Mouse (Mus musculus): Measurements from ENCODE around the gene Lamb3. TPM values are rescaled to one million over a fixed set of nuclear protein-coding genes. Genes with fewer than 3 reads are reported as not detected.

Lamb3 gene
- polyA plus RNA-seq, 1 experiment from 2014 or later: 1.2 TPM

GRCm38 (mm10) chr1:193290686-193291085 lies 83.2 kb downstream of the Lamb3 start:
- H3K4me1 ChIP-seq (ENCODE audit: control insufficient read depth, low read depth, low read length): no peaks in the 10 kb centered on the region; the same call in 1 of the 2 replicates
- H3K9ac ChIP-seq (ENCODE audit: low read depth, low read length): no peak overlapping the region
- H3K4me2 ChIP-seq (ENCODE audit: low read depth, low read length): no peak overlapping the region
- no peak for ATAC-seq (ENCODE audit: low read depth)
- no peaks in the 10 kb centered on the region for H3K9me3 ChIP-seq (replicated peaks; ENCODE audit: control insufficient read depth, low read length)
- no peaks in the 10 kb centered on the region for H3K36me3 ChIP-seq (ENCODE audit: control insufficient read depth, insufficient read depth)
- no peak overlapping the region; the same call in 1 of the 2 replicates for H3K27ac ChIP-seq (ENCODE audit: low read length)
- H3K27me3 ChIP-seq (ENCODE audit: control insufficient read depth, insufficient read depth, low read depth, low read length): no peaks in the 10 kb centered on the region
- no peak overlapping the region for H3K4me3 ChIP-seq (ENCODE audit: low read depth, low read length)

- Histone ChIP-seq H3K36me3 (ENCODE audit: control insufficient read depth, insufficient read depth) (no peaks in the 10 kb centered on the region), H3K9me3 (replicated peaks; ENCODE audit: control insufficient read depth, low read length) (no peaks in the 10 kb centered on the region), H3K9ac (ENCODE audit: low read depth, low read length) (no peak overlapping the region), H3K4me3 (ENCODE audit: low read depth, low read length) (no peak overlapping the region), H3K27ac (ENCODE audit: low read length) (no peak overlapping the region), H3K27me3 (ENCODE audit: control insufficient read depth, insufficient read depth, low read depth, low read length) (no peaks in the 10 kb centered on the region), H3K4me1 (ENCODE audit: control insufficient read depth, low read depth, low read length) (no peaks in the 10 kb centered on the region; the same call in 1 of the 2 replicates), H3K4me2 (ENCODE audit: low read depth, low read length) (no peak overlapping the region)
- no peak for ATAC-seq (ENCODE audit: low read depth)
- WGBS (ENCODE audit: insufficient replicate concordance): 35% methylated on average over 2 of the region's 2 CpGs
These were observed 85.5 kb downstream of the Lamb3 start for GRCm38 (mm10) chr1:193293039-193293438.

- ATAC-seq (ENCODE audit: low read depth): no peak
- Histone ChIP-seq H3K4me2 (ENCODE audit: low read depth, low read length) (no peak overlapping the region), H3K36me3 (ENCODE audit: control insufficient read depth, insufficient read depth) (no peaks in the 10 kb centered on the region), H3K4me3 (ENCODE audit: low read depth, low read length) (no peak overlapping the region), H3K4me1 (ENCODE audit: control insufficient read depth, low read depth, low read length) (no peaks in the 10 kb centered on the region; the same call in 1 of the 2 replicates), H3K27ac (ENCODE audit: low read length) (no peak overlapping the region), H3K9me3 (replicated peaks; ENCODE audit: control insufficient read depth, low read length) (no peaks in the 10 kb centered on the region), H3K9ac (ENCODE audit: low read depth, low read length) (no peak overlapping the region), H3K27me3 (ENCODE audit: control insufficient read depth, insufficient read depth, low read depth, low read length) (no peaks in the 10 kb centered on the region)
- WGBS (ENCODE audit: insufficient replicate concordance): 57% methylated on average over 3 of the region's 3 CpGs
These were observed 86.4 kb downstream of the Lamb3 start for GRCm38 (mm10) chr1:193293926-193294325.

- ATAC-seq (ENCODE audit: low read depth): peak; percentile 57
- Histone ChIP-seq H3K4me2 (ENCODE audit: low read depth, low read length) (no peak overlapping the region), H3K9ac (ENCODE audit: low read depth, low read length) (no peak overlapping the region), H3K36me3 (ENCODE audit: control insufficient read depth, insufficient read depth) (no peaks in the 10 kb centered on the region), H3K4me1 (ENCODE audit: control insufficient read depth, low read depth, low read length) (peaks cover 2% of the 10 kb centered on the region; the same call in 1 of the 2 replicates), H3K27me3 (ENCODE audit: control insufficient read depth, insufficient read depth, low read depth, low read length) (no peaks in the 10 kb centered on the region), H3K4me3 (ENCODE audit: low read depth, low read length) (no peak overlapping the region), H3K27ac (ENCODE audit: low read length) (no peak overlapping the region), H3K9me3 (replicated peaks; ENCODE audit: control insufficient read depth, low read length) (no peaks in the 10 kb centered on the region)
- 51% methylated on average over 5 of the region's 5 CpGs for WGBS (ENCODE audit: insufficient replicate concordance)
These were observed 88.4 kb downstream of the Lamb3 start for GRCm38 (mm10) chr1:193295920-193296319.

- peaks cover 2% of the 10 kb centered on the region; the same call in 1 of the 2 replicates for H3K4me1 ChIP-seq (ENCODE audit: control insufficient read depth, low read depth, low read length)
- H3K4me2 ChIP-seq (ENCODE audit: low read depth, low read length): no peak overlapping the region
- no peaks in the 10 kb centered on the region for H3K9me3 ChIP-seq (replicated peaks; ENCODE audit: control insufficient read depth, low read length)
- no peak overlapping the region for H3K4me3 ChIP-seq (ENCODE audit: low read depth, low read length)
- H3K36me3 ChIP-seq (ENCODE audit: control insufficient read depth, insufficient read depth): no peaks in the 10 kb centered on the region
- no peak overlapping the region for H3K9ac ChIP-seq (ENCODE audit: low read depth, low read length)
- no peak overlapping the region for H3K27ac ChIP-seq (ENCODE audit: low read length)
- 56% methylated on average over 3 of the region's 3 CpGs for WGBS (ENCODE audit: insufficient replicate concordance)
- H3K27me3 ChIP-seq (ENCODE audit: control insufficient read depth, insufficient read depth, low read depth, low read length): no peaks in the 10 kb centered on the region
- no peak for ATAC-seq (ENCODE audit: low read depth)
These were observed 90.8 kb downstream of the Lamb3 start for GRCm38 (mm10) chr1:193298141-193298765.

GRCm38 (mm10) chr1:193299995-193300394 lies 92.5 kb downstream of the Lamb3 start:
- H3K9me3 ChIP-seq (replicated peaks; ENCODE audit: control insufficient read depth, low read length): no peaks in the 10 kb centered on the region
- no peak overlapping the region for H3K27ac ChIP-seq (ENCODE audit: low read length)
- H3K4me1 ChIP-seq (ENCODE audit: control insufficient read depth, low read depth, low read length): peaks cover 2% of the 10 kb centered on the region; the same call in 1 of the 2 replicates
- ATAC-seq (ENCODE audit: low read depth): no peak
- H3K9ac ChIP-seq (ENCODE audit: low read depth, low read length): no peak overlapping the region
- no peak overlapping the region for H3K4me3 ChIP-seq (ENCODE audit: low read depth, low read length)
- 23% methylated on average over 1 of the region's 1 CpGs for WGBS (ENCODE audit: insufficient replicate concordance)
- no peak overlapping the region for H3K4me2 ChIP-seq (ENCODE audit: low read depth, low read length)
- no peaks in the 10 kb centered on the region for H3K27me3 ChIP-seq (ENCODE audit: control insufficient read depth, insufficient read depth, low read depth, low read length)
- H3K36me3 ChIP-seq (ENCODE audit: control insufficient read depth, insufficient read depth): no peaks in the 10 kb centered on the region

- WGBS (ENCODE audit: insufficient replicate concordance): 36% methylated on average over 6 of the region's 6 CpGs
- no peak for ATAC-seq (ENCODE audit: low read depth)
- H3K9me3 ChIP-seq (replicated peaks; ENCODE audit: control insufficient read depth, low read length): no peaks in the 10 kb centered on the region
- no peaks in the 10 kb centered on the region for H3K27me3 ChIP-seq (ENCODE audit: control insufficient read depth, insufficient read depth, low read depth, low read length)
- H3K27ac ChIP-seq (ENCODE audit: low read length): no peak overlapping the region
- no peak overlapping the region for H3K9ac ChIP-seq (ENCODE audit: low read depth, low read length)
- peaks cover 2% of the 10 kb centered on the region; the same call in 1 of the 2 replicates for H3K4me1 ChIP-seq (ENCODE audit: control insufficient read depth, low read depth, low read length)
- H3K4me2 ChIP-seq (ENCODE audit: low read depth, low read length): no peak overlapping the region
- no peaks in the 10 kb centered on the region for H3K36me3 ChIP-seq (ENCODE audit: control insufficient read depth, insufficient read depth)
- no peak overlapping the region for H3K4me3 ChIP-seq (ENCODE audit: low read depth, low read length)
These were observed 94.0 kb downstream of the Lamb3 start for GRCm38 (mm10) chr1:193301216-193302092.

- Histone ChIP-seq H3K27me3 (ENCODE audit: control insufficient read depth, insufficient read depth, low read depth, low read length) (no peaks in the 10 kb centered on the region), H3K27ac (ENCODE audit: low read length) (no peak overlapping the region), H3K36me3 (ENCODE audit: control insufficient read depth, insufficient read depth) (no peaks in the 10 kb centered on the region), H3K4me3 (ENCODE audit: low read depth, low read length) (no peak overlapping the region), H3K9ac (ENCODE audit: low read depth, low read length) (no peak overlapping the region), H3K9me3 (replicated peaks; ENCODE audit: control insufficient read depth, low read length) (no peaks in the 10 kb centered on the region), H3K4me2 (ENCODE audit: low read depth, low read length) (no peak overlapping the region), H3K4me1 (ENCODE audit: control insufficient read depth, low read depth, low read length) (peaks cover 2% of the 10 kb centered on the region; the same call in 1 of the 2 replicates)
- 39% methylated on average over 8 of the region's 8 CpGs for WGBS (ENCODE audit: insufficient replicate concordance)
- ATAC-seq (ENCODE audit: low read depth): no peak
These were observed 94.5 kb downstream of the Lamb3 start for GRCm38 (mm10) chr1:193302093-193302405.

- H3K4me2 ChIP-seq (ENCODE audit: low read depth, low read length): no peak overlapping the region
- ATAC-seq (ENCODE audit: low read depth): no peak
- H3K27ac ChIP-seq (ENCODE audit: low read length): no peak overlapping the region
- 17% methylated on average over 2 of the region's 2 CpGs for whole genome bisulfite sequencing (ENCODE audit: insufficient replicate concordance)
- H3K27me3 ChIP-seq (ENCODE audit: control insufficient read depth, insufficient read depth, low read depth, low read length): no peaks in the 10 kb centered on the region
- H3K9me3 ChIP-seq (replicated peaks; ENCODE audit: control insufficient read depth, low read length): no peaks in the 10 kb centered on the region
- H3K4me1 ChIP-seq (ENCODE audit: control insufficient read depth, low read depth, low read length): peaks cover 2% of the 10 kb centered on the region; the same call in 1 of the 2 replicates
- H3K9ac ChIP-seq (ENCODE audit: low read depth, low read length): no peak overlapping the region
- no peaks in the 10 kb centered on the region for H3K36me3 ChIP-seq (ENCODE audit: control insufficient read depth, insufficient read depth)
- no peak overlapping the region for H3K4me3 ChIP-seq (ENCODE audit: low read depth, low read length)
These were observed 95.6 kb downstream of the Lamb3 start for GRCm38 (mm10) chr1:193303096-193303495.

Measured in liver, embryonic 16.5 days (tissue).